Mouse (Mus musculus) cerebellum, adult 9-11 months (tissue): Measurements from ENCODE around the gene Mmp20.

ENCODE experiments used
- DNase-seq: peaks from one replicate; pipeline ENCODE4 v3.0.0; 2022

Gene Mmp20

DNA sequence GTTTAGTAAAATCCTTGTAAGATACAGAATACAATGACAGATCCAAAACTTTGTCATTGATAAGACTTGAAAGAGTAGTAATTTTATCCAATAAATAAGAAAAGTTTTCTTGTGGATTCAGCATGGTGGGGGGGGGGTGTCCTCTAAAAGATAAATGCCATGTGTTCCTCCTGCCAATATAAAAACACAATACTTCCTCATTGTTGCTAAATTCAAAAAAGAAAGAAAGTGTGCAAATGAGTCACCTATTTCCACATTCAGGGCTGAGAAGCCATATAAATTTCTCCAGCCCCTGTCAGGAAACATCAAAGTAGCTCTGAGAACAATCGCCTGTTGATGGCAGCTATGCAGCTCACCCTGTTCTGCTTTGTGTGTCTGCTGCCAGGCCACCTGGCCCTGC is 63.8 kb downstream of the Mmp20 start, which contains the start of gene Mmp7:
TSS of gene Mmp7 (plus strand) at position 301 of the 400 bp plus-strand sequence.
- DNase-seq: no peak

- no peak for DNase-seq
Observed at GRCm38 (mm10) chr9:7693961-7694360, 65.9 kb downstream of the Mmp20 start.

DNA sequence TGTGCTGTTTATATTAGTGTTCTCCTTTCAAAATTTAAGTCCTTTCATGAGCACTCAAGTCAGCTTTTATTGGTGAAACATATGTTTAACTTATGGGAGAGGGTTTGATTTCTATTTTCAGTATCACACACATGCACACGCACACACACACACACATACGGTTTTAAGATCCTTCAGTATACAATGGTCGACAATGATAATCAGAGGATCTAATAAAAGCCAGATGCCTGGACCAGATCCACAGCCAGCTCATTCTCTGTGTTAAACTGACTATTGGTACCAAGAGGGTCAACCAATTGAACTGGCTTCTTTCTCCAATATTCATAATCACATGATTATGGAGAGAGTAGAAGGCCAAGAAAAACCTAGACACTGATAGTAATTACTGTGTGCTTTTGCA is 67.6 kb downstream of the Mmp20 start:
- no peak for DNase-seq

DNA sequence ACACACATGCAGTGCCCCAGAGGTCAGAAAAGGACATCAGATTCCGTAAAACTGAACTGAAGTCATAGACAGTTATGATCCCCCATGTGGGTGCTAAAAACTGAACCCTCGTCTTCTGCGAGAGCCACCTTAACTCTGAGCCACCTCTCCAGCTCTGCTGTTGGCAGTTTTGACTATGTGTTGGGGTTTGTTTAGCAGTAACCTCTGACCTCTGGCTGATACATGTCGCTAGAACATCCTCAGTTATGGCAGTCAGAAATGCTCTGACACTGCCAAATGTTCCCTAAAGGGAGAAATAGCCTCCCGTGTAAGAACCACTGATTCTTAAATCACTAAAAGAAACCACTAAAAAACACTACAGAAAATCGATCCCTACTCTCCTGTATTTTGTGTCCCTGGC is 80.7 kb downstream of the Mmp20 start:
- DNase-seq: no peak

DNA sequence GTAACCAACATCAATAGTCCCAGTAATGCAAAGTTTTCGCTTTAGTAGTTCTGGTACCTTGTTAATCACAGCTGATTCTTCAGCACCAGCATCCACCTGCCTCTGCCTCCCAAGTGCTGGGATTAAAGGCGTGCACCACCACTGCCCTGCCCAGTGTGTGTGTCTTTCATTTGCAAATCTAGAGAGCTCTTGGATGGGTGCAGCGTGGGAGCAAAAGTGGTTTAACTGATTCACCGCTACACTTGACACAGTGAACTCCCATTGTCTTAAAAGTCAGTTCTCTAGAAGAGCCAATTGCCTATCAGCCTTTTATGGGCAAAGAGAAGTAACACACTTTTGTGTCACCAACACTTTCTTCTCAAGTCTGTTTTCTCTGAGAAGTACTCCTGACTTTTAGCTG is 83.2 kb downstream of the Mmp20 start:
- DNase-seq: no peak

GRCm38 (mm10) chr9:7714062-7714907 is 86.3 kb downstream of the Mmp20 start:
- peak; percentile 18 for DNase-seq

GRCm38 (mm10) chr9:7714908-7715175 is 86.8 kb downstream of the Mmp20 start:
- DNase-seq: no peak

GRCm38 (mm10) chr9:7721543-7721942 is 93.5 kb downstream of the Mmp20 start:
- DNase-seq: no peak
